Mouse (Mus musculus) CH12.LX (cell line): ENCODE measurements around the gene Mpz.
A peak's percentile ranks its signal among the peaks of the same experiment; 100 is the strongest.

Experiments
- CHD1 ChIP-seq: IDR thresholded peaks from 2 replicates; pipeline ENCODE4 v1.6.1; 2012; ENCODE audit warnings: low read depth, low read length, improper control_type of control experiment, inconsistent platforms
- ETS1 ChIP-seq: conservative IDR thresholded peaks from 2 replicates; pipeline ENCODE4 v1.6.1; 2012; ENCODE audit warnings: low read depth, mild to moderate bottlenecking, inconsistent platforms, low read length, improper control_type of control experiment, moderate library complexity
- MXI1 ChIP-seq: IDR thresholded peaks from 2 replicates; pipeline ENCODE4 v1.6.1; 2011; ENCODE audit warnings: mild to moderate bottlenecking, low read depth, low read length, improper control_type of control experiment
- MYC ChIP-seq: IDR thresholded peaks from 2 replicates; pipeline ENCODE4 v1.6.1; 2011; ENCODE audit warnings: low read depth, mild to moderate bottlenecking, improper control_type of control experiment, low read length
- POLR2A ChIP-seq: IDR thresholded peaks from 2 replicates; pipeline ENCODE4 v1.6.1; 2011; ENCODE audit warnings: low read depth, mild to moderate bottlenecking, improper control_type of control experiment, low read length
- RAD21 ChIP-seq: IDR thresholded peaks from 2 replicates; pipeline ENCODE4 v1.6.1; 2011; ENCODE audit warnings: low read depth, mild to moderate bottlenecking, low read length, improper control_type of control experiment, moderate library complexity
- TCF12 ChIP-seq: IDR thresholded peaks from 2 replicates; pipeline ENCODE4 v1.6.1; 2014; ENCODE audit warnings: low read depth, mild to moderate bottlenecking, inconsistent platforms, low read length, improper control_type of control experiment
- ZC3H11A ChIP-seq: IDR thresholded peaks from 2 replicates; pipeline ENCODE4 v1.6.1; 2012; ENCODE audit warnings: low read depth, mild to moderate bottlenecking, inconsistent platforms, low read length, improper control_type of control experiment

DNA sequence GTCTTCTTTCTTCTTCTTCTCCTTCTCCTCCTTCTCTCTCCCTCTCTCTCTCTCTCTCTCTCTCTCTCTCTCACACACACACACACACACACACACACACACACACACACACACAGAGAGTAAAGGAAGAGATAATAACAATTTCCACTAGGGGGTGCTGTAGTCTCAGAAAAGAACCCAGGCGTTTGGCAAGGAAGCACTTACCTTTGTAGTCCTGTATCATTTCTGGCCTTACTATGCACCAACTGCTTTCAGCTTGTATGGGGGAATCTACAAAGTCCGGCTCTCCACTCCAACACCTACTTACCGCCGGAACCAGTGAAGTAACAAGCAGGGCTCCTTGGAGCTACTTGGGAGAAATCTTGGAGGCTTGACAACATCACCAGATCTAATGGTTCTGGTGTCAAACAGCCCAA is 32.2 kb upstream of the Mpz start:
- TF ChIP-seq MXI1: 0 out of 2 replicates have a peak, but pooled peaks have one; percentile 37
- no peak for TF ChIP-seq MYC
- TF ChIP-seq POLR2A: no peak
- TF ChIP-seq ZC3H11A: peak; percentile 31; the same call in 1 of the 2 replicates
- TF ChIP-seq TCF12: no peak
- no peak for TF ChIP-seq ETS1
- TF ChIP-seq RAD21: peak; percentile 82
- TF ChIP-seq CHD1: no peak
